Mouse (Mus musculus): ENCODE data around the gene Olfr742. TPM values are rescaled to one million over a fixed set of nuclear protein-coding genes. Genes with fewer than 3 reads are reported as not detected.

Gene Olfr742
- total RNA-seq (2021): not detected in 2 replicates
- long read RNA-seq, experiment 1: 0 reads
- long read RNA-seq, experiment 2: 0 reads

DNA sequence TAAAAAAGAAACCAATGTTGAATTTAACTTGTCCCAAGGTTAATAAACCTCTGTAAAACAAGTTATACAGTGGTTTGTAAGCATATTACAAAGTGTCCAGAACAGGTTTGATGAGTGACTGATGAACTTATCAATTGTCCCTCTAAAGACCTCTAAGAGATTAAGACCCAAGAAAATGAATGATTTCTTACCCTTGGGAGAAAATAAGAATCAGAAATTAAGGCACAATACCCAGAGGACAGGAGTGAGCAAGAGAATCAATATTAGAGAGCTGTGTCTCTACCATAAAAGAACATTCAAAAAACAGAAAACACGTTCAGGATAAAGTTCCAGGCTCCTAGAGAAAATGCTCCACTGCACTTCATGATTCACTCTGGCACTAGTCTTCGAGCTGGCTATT, at the start of gene Olfr742:
Olfr742 (plus strand) TSS at position 301 of the 400 bp plus-strand sequence.
- no peak for DNase-seq

DNA sequence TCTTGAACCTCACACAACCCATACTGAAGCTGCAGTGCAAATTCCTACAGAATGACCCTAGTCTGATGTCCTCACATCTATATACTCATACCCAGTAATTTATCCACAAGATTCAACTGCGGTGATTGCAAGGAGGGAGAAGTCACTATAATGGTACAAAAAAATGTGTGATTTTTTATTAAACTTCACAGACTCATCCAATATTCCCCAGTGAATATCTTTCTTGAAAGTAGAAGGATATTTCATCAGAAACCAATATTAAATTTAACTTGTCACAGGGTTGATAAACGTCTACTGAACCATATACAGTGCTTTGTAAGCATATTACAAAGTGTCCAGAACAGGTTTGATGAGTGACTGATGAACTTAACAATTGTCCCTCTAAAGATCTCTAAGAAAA, 31.0 kb upstream of the Olfr742 start, which contains the start of gene Olfr741:
Olfr741 (plus strand) TSS at position 301 of the 400 bp plus-strand sequence.
- DNase-seq: no peak

DNA sequence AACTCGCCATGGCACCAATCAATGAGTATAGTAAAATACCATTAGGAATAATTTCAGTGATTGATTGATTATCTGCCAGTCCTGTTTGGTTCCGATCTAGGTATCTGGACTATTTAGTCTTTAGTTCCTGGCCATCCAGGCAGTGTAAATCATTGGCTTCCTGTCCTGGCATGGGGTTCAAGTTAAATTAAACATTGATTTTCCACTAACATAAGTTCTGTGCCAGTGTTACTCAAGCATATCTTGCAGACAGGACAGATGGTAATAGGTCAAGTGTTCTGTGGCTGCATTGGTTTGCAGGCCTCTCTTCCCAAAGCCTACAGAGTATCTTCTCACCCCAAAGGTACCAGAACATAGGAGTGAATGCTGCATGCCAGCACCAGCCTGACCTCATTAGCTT, 25.0 kb upstream of the Olfr742 start:
- no peak for DNase-seq

DNA sequence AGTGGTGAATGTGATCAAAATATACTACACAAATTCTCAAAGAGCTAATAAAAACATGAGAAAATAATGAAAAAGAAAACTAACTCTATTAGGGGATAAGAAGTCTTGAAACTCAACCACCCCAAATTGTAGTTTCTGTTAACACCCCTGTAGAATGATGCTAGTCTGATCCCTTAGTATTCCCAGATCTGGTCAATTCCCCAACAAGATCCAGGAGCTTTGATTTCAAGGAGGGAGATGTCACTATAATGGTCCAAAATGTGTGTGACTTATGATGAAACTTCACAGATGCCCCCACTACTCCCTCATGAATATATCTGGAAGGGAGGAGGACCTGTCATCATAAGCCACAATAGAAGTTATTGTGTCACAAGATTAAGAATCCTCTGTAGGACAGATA, 18.1 kb downstream of the Olfr742 start, which contains the start of gene Olfr743:
Olfr743 (plus strand) TSS at position 301 of the 400 bp plus-strand sequence.
- no peak for DNase-seq

DNA sequence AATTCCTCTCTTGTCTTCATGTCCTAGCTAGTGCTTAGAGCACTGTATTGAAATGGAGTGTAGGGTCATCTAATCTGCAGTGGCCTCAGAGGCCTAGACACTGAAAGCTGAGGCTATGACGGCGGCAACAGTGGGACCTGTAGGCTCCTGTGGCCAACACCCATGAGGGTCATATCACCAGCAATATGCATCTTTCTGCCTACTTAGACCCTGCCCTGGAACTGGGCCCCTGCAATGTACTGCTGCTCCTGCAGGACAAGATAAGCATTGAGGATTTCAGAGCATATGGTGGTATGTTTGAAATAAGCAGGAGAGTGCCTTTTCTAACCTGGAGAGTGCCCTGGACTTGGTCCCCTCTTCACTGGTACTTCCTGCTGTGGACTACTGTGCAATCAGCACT, 49.3 kb downstream of the Olfr742 start:
- DNase-seq: no peak

Other genes starting within 250 kb of the Olfr742 start
- gene Olfr732, start 219.4 kb upstream of the Olfr742 start, total RNA-seq (2021): not detected in 2 replicates
- gene Olfr733, start 202.1 kb upstream of the Olfr742 start, total RNA-seq (2021): not detected in 2 replicates
- gene Olfr734, start 176.8 kb upstream of the Olfr742 start, total RNA-seq (2021): not detected in 2 replicates
- gene Olfr735, start 154.7 kb upstream of the Olfr742 start, total RNA-seq (2021): not detected in 2 replicates
- 0.26 and 0.86 TPM in 2 replicates for gene Tlr11, start 145.7 kb upstream of the Olfr742 start, total RNA-seq (2021)
- gene Olfr736, start 122.4 kb upstream of the Olfr742 start, total RNA-seq (2021): not detected in 2 replicates
- not detected in 2 replicates for gene Olfr738, start 96.0 kb upstream of the Olfr742 start, total RNA-seq (2021)
- gene Olfr739, start 85.0 kb upstream of the Olfr742 start, total RNA-seq (2021): not detected in 2 replicates
- gene Olfr740, start 58.1 kb upstream of the Olfr742 start, total RNA-seq (2021): not detected in 2 replicates
- gene Olfr741, start 30.9 kb upstream of the Olfr742 start, total RNA-seq (2021): not detected in 2 replicates
- gene Olfr743, start 18.2 kb downstream of the Olfr742 start, total RNA-seq (2021): not detected in 2 replicates
- gene Olfr744, start 111.3 kb downstream of the Olfr742 start, total RNA-seq (2021): not detected in 2 replicates
- gene Olfr745, start 135.8 kb downstream of the Olfr742 start, total RNA-seq (2021): not detected in 2 replicates
- not detected in 2 replicates for gene Olfr746, start 143.5 kb downstream of the Olfr742 start, total RNA-seq (2021)
- gene Olfr747, start 189.6 kb downstream of the Olfr742 start, total RNA-seq (2021): not detected in 2 replicates
- not detected in 2 replicates for gene Olfr748, start 203.8 kb downstream of the Olfr742 start, total RNA-seq (2021)
- gene Olfr749, start 241.5 kb downstream of the Olfr742 start, total RNA-seq (2021): not detected in 2 replicates

All from adrenal gland, postnatal 14 days (tissue).